Mouse (Mus musculus) kidney, postnatal 25 days (tissue): Measurements from ENCODE around the gene Fbxl22.

ENCODE experiments used
- DNase-seq, 2 experiments: peaks; one replicate each; pipeline ENCODE4 v3.0.0; 2021; ENCODE audit warnings: mixed read lengths in 2 of 2

Gene Fbxl22

DNA sequence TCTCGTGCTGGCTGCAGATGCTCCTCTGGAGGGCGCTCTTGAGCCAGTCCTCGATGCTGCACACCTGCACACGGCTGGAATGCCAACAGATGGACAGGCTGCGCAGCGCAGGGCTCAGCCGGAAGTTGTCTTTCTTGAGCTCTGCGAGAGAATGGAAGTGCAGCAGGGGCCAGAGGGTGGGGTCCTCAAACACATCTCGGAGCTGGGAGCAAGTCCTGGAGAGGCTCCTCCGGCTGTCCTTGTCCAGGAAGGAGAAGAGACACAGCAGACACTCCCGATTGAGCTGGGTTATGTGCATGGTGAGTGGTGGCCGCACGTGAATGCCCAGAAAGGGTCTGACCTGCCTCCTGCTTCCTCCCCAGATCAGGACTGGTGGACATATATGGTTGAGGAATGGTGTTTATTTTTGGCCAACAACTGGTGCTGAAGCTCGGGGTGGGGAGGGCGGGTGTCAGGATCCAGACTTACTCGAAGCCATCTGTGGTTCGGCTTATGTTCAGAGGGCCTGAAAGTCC, at the start of gene Fbxl22:
Gene Fbxl22, minus strand, starts transcription at position 338 of the 515 bp plus-strand sequence.
- peak; percentile 72 to 83 for DNase-seq

DNA sequence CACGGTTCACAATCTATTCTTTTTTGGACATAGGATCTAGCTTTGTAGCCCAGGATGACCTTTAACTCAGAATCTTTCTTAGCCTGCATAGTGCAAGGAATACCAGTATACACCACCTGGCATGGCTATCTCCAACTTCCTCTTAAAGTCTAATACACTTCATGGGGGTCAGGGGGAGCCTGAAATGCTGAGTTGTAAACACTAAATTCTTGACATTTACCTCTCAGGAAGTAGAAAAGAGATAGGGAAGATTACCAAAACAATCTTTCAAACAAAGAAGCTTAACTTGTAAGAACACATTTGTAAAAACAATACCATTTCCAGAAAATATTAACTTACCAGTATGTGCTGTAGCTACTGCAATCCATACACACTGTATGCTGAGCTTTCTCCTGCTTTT, 47.8 kb upstream of the Fbxl22 start:
- no peak for DNase-seq

DNA sequence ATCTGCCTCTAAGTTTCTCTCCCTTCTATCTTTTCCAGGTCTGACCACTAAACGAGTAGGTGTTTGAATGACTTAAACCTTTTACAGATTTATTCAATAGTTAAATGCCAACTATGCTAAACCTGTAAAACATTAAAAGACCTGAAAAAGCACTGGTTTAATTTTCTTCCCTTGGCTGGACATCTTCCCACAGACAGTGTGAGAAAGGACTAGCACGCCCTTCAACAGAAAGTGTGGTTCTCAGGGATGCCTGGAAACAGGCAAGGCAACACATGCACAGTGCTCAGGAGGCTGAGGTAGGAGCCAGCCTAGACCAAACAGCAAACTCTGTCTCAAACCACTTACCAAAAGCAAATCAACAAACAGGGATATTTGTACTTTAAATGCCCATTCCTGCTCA, 47.1 kb upstream of the Fbxl22 start:
- peak; percentile 41 to 59 for DNase-seq

DNA sequence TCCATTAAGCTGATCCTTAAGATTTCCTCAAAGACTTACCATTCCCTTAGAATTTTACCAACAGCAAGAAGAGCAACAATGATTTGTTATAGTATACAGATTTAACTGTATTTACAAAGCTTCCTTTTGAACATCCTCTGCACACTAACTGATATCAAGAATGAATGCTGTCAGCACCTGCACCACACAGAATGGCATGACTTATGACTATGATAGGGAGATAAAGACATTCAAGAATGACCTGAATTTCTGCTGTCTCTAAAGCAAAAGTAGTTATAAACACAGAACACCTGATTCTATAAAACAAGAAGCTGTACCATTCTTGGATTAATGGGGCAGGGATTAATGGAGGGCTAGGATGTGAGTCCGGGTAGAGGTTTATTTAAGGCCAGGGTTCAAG, 46.3 kb upstream of the Fbxl22 start:
- no peak for DNase-seq

DNA sequence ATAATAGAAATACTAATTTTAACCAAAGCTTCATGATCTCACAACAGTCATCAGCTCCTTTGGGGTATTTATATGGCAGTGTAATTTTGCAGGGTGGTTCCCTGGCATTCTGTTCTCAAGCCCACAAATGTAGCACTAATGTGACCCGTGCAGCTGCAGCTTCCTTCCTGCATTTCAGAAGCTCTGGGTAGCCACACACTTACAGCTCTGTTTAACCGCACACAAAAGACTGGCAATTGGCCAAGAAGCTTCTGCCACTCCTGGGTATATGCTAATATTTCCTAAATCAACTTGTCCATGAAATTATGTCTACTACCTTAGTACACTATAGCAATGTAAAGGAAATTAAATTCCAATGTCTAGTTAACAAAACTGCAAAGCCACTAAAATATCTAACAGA, 45.9 kb upstream of the Fbxl22 start:
- peak; percentile 50 to 58 for DNase-seq

DNA sequence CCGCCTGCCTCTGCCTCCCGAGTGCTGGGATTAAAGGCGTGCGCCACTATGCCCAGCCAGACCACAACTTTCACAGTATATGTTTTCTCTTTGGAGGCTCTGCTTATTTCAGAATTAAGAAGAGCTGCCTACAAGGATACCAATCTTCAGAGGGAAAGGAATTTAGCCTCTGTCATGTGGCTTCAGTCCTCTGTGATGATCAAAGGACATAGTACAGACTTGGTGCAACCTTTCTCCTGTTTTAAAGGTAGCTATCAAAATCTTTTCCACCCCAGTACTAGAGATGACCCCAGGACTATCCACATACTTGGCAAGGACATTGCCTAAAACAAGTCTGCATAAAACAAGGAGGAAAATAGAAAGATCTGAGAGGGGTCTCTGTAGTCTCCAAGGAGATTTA, 44.6 kb upstream of the Fbxl22 start:
- no peak for DNase-seq

DNA sequence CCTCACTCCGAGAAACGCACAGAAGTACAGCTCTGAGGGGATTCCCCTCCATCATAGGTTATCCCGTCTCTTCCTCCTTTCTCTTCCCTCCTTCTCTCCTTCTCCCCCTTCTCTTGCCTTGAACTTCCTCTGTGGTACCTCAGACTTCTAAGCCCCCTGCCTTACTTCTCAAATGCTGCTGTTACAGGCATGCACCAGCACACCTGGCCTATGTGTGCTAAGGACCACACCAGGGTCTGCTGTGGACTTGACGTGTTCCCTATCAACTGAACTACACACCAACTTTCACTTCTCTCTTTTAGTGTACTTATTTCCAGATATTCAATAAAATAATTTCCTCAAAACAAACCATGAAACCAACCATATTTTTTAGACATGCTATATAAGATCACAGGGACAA, 28.4 kb upstream of the Fbxl22 start:
- no peak for DNase-seq

DNA sequence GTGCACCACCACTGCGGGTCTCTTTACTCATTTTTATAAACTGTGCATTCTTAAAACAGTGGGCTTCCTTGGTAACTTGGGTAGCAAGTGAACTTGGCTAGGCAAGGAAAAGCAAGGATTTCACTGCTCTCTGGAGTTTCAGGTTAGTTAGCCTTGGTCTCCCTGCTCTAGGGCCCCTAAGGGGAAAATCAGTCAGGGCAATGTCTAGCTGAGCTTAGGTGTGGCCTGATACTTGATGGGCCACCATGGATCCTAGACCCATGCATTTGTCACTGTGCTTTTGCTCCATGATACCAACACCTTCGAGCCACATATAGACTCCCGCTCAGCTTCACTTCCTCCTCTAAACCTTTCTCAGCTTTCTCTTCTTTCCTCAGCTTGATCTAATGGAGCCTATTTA, 7.2 kb upstream of the Fbxl22 start:
- DNase-seq, result no peak

DNA sequence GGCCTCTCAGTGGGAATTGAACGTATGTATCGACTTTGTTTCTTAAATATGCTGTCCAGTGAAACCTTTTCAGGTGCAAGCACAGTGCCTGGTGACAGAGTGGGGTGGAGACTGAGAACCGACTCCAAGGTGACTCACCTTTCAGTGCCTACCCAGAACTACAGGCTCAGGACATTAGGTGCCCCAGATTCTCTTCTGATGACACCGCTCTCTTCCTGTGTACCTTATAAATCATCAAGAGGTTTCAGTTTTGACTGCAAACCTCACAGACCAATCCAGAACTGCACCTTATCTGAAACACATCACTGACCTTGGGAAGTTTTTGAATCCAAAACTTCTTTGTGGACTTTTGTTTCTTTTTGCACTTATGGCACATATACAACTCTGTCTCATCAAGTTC, 5.9 kb upstream of the Fbxl22 start:
- no peak for DNase-seq

DNA sequence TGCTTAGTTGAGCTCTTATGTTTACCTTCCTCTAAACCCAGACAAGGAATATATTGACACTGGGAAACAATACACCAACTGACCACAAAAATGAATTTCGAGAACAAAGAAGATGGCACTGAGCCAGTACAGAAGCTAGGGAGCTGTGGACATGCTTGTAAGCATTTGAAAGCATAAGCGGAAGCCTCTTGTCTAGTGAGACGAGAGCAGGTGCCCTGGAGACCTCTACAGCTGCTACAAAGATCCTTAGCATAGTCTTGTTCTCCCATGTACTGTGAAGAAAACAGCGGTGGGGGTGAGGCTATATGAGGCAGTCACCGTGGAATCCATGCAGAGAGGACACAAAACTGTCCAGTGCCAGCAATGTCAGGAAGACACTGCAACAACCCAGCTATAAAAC, 4.5 kb upstream of the Fbxl22 start:
- DNase-seq, result peak in 1 of 2 experiments; percentile 16

DNA sequence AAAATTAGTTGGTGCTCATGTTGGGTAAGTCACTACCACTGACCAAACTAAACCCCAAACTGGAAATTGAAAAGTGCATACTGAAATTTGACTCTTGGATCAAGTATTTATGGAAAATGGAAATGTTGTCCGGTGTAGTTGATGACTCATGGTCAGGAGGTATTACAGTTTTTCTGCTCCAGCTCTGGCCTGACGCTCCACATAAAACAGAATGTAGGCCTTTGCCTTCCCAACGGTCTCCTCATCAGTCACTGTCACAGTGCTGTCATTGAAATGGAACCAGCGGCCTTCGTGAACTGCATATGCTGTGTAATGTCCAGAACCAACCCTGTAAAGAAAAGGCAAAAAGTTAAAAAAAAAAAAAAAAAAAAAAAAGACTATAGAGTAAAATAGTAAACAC, 3.9 kb upstream of the Fbxl22 start:
- DNase-seq, result no peak

DNA sequence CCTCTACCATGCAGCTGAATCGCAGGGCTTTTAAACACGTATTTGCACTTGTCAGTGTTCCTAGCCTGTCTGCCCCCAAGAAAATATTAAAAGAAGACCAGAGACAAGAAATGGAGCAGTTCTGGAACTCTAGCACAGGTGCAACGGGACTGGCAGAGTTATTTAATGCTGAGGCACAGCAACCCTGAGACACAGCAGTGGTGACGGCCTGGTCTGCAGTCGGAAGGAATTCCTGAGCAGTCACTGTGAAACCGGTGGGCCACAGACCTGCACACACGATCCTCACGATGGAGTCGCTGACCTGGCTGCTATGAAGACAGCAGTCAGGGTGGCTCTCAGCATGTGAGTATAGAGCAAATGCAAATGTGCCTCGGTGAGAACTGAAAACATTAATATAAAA, 3.4 kb upstream of the Fbxl22 start:
- DNase-seq, result no peak

DNA sequence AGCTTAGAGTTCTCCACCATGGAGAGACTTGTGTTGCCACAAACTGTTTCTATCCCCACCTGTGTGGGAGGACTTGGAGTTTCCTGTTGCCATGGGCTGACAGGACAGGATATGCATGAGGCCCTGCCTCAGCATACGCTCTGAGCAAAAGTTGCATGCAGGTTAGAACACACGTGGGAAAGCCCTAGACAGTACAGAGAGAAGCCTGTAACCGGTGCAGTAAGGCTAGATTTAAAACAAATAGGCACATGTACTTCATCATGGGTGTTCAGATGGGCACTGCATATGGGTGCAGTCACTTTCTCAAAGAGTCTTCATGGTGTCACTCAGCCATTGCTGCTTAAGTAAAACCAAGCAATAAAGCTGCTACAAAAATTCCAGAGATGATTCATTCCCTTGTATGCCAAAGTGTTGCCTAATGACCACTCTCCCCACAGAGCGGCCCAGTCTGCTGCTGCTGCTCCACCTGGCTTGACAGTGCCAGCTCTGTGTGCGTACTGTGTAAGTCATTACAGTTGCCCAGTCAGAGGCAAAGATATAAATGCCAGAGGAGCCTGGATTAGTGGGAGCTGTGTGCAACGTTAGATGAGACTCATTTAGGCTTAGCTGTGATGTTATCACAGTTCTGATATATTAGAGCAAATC, 2.0 kb upstream of the Fbxl22 start:
- no peak for DNase-seq

DNA sequence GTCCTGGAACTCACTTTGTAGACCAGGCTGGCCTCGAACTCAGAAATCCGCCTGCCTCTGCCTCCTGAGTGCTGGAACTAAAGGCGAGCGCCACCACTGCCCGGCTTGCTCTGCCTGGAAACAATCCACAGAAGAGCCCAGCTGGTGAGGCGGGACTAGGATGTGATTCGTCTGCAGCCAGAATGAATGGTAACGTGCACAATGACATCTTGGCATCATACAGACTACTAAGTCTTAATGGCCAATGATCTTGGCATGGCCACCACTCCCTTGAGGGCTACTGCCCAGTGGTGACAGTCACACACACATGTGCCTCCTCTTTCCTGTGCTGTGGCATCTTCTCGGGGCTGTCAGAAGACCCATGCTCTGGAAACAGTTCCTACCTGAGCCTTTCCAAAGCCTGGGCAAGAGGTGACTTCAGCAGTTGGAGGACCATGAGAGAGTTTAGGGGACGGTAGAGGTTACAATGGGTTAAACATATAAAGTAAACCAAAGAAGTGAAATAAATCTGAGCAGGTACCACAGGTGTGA, 1.4 kb upstream of the Fbxl22 start:
- no peak for DNase-seq

DNA sequence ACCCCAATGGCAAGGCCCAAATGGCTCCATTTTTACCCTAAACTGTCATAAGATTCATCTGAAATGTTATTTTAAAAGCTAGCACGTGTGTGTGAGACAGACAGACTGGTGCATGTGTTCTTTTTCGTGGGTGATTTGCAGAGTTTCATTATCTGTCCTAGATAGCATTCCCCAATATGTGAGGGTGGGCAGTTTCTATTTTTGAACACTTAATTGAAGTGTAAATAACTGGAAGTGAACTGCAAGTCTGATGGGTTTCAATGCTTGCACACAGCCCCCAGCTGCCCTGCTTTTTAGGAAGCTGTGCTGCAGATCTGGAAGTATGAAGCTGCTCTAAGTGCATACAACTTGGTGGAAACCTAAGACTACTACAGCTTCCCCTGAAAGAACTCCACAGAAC, 722 bp upstream of the Fbxl22 start:
- no peak for DNase-seq

DNA sequence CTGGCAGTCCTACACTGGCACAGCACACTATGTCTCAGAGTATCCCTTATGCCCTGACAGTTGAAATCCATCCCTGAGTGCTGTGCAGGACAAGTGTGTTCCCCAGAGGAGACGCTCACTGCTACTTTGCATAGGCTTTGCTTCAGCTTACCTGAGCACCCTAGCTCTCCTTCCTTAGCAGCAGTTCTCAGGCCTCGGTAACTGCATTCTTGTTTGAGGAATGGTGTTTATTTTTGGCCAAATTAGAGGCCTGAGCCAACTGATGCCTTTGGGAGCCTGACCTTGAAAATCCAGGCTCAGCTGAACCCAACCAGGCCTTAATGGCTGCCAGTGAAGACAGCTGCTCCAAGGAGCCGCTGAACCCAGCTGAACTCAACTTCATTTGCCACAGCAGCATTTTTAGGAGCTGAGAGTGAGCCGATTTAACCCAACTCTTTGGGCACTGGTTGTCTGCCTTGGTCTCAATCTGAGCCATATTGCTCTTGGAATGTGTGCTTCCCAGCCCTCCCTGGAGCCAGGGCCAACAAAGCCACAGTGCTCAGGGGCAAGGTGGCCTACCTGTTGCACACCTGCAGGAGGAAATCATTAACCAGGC, 635 bp downstream of the Fbxl22 start:
- DNase-seq, result no peak

DNA sequence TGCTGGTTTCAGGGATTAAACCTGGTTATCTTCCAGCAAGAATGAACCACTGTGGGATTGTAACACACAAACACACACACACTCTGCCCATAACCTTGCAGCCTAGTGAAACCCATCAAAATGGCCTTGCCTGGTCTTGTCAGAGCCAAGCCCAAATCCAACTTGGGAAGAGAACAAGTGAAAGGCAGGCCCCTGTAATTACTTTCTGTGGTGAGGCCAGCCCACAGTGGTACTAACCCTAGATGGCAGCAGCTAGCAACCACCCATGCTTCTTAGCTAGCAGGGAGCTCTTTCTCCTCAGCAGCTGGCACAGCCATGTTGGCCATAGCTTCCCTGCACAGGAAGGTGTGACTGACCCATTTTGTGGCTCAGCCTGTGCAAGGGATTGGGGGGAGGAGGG, 1.2 kb downstream of the Fbxl22 start:
- DNase-seq, result peak; percentile 25 to 46

DNA sequence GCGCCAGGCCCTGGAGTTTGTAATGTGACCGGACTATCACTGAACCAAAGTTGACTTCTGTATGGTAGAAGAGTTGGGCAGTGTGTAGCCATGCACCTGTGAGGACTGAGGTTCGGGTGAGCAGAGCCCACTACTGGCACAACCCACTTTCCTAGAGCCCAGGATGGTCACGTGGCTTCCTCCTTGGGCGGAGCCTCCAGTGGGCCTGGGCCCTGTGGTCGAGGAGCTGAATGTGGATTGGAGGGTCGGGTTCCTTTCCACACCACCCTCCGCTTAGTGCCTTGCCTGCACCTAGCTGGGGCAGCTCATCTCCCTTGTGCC, 2.1 kb downstream of the Fbxl22 start:
- DNase-seq, result peak; percentile 89 to 95

DNA sequence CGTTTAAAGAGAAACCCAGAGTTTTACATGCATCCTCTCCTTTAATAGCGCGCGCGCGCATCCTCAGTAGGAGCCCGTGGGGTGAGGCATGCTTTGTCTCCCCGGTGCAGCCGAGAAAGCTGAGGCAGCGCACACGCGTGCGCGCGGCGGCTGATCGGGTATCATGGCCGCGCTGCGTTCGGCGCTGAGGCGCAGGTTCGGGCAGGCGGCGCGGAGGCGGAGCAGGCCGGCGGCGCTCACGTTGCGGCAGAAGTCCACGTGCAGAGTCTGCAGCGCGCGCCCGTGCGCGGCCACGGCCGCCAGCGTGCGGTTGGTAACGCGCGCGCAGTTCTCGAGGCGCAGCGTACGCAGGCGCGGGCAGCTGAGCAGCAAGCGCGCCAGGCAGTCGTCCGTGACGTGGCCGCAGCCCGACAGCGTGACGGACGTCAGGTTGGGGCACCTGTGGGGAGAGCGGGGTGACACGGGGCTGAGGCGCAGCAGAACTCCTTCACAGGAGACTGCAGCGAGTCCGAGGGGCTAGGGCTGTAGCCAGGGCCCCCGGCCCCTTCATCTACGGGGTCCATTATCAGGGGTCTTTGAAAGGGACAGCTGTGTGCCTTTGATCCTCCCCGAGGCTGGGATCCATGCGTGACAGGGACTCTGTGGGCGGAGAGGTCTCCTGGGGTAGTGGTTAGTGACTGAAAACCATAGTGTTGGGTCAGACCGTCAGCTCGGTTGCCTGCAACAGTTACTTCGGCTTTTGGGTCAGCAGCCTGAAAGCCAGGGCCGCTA, 2.6 kb downstream of the Fbxl22 start:
- peak; percentile 92 to 97 for DNase-seq

DNA sequence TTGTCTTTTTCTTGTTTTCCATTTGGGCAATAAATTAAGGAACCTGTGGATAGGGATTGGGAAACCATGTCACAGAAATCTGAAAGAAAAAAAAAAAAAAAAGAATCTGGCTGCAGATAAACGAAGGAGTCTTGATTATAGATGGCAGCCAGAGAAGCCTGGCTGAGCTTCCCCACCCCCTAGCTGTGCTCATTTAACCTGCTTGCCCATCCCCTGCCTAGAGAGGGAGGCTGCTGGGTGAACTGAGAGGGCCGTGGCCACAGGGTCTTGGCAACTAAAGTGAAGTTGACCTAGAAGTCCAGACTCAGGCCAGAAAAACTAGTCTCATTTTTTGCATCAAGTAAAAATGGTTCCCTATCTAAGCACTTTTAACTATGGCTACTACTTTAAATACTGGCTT, 3.4 kb downstream of the Fbxl22 start:
- DNase-seq, result peak; percentile 13 to 52

DNA sequence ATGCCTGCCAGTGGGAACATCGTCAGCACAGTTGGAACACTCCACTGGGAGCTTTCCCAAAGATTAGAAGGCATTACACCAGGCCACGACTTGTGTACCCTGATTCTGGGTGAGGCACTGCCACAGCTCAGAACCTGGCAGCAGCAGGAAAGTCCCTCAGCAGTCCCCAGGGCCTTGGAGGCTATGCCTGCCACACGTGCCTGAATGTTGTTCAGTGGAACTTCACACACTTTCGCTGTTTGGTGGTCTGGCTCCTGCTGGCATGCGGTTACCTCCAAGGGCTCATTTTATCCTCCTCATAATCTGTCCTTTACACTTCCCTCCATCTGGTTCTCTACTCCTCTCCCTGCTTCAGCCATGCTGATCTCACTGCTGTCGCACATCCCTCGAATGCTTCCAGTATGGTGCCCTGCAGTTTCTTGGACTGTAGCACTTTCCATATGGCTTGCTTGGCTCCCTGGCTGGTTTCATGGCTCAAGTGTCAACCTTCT, 4.0 kb downstream of the Fbxl22 start:
- DNase-seq, result no peak

DNA sequence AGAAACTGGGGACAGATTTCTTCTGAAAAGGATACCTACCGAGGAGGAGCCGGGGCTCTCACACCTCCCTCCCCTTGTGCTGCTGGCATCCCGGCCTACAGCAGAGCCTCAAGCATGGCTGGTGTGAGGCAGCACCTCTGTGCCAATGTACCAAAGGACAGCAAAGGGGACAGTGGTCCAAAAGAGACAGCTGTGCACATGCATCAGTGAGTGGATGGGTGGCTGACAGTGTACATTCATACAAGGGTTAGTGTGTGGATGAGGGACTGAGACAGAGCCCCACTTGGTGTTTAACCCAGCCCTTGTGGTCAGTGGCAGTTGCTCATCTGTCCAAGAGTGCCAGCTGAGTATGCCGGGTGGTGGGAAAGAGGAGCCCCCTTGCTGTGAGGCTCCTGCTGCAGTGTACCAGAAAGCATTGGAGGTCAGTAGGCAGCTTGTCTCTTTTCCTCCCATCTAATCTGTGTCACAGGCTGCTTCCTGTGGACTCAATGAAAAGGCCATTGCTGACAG, 5.4 kb downstream of the Fbxl22 start:
- DNase-seq, result no peak

DNA sequence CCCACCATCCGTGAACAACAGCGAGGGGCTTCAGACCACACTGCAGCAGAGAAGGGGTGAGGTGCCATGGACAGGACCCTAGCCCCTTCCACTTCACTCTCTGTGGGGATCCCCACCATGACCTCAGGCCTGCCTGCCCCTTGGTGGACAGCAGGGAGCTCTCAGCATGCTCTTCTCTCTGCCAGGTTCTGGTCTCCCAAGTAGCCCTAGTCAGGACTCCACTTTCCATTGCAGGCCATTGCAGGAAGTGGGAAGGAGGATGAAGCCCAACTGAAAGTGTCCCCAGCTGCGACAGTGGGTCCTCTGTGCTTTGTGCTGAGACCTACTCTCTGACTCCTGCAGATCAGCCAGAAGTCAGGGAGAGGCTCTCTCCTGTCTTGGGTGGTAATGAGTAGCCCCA, 6.7 kb downstream of the Fbxl22 start:
- no peak for DNase-seq

DNA sequence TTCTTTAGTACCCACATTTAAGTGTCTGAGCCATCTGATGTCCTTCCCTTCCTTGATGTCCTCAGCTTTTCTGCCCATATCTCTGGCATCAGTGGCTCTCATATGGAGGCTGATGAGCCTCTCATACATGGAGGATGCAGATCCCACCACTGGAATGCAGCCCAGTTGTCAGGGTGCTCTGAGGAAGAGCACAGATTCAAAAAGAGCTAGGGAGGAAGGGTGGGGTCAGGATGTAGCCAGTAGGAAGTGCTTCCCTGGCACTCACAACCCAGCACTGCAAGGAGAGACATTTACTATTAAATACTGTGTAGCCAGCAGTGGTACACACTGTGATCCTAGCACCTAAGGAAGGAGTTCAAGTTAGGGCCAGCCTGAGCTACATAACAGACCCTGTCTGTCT, 8.0 kb downstream of the Fbxl22 start:
- DNase-seq, result peak; percentile 22 to 52
